Mouse (Mus musculus) brain, embryonic 14.5 days (tissue): ENCODE measurements around the gene Spock1. TPM values are rescaled to one million over a fixed set of nuclear protein-coding genes. Genes with fewer than 3 reads are reported as not detected.
A peak's percentile ranks its signal among the peaks of the same experiment; 100 is the strongest.

Source experiments
- DNase-seq: peaks from one replicate; pipeline ENCODE4 v3.0.0-alpha.2; 2011; ENCODE audit warnings: low read depth
- CTCF ChIP-seq: fragments of 200-500 bp; IDR thresholded peaks from 2 replicates; pipeline ENCODE4 v1.5.1; 2012; ENCODE audit warnings: inconsistent platforms, mild to moderate bottlenecking, moderate library complexity, borderline replicate concordance; ENCODE audit not compliant: insufficient read depth, insufficient read length; ENCODE audit errors: extremely low read depth
- POLR2A ChIP-seq: fragments of 200-500 bp; IDR thresholded peaks from 2 replicates; pipeline ENCODE4 v1.6.1; 2012; ENCODE audit warnings: mild to moderate bottlenecking, inconsistent platforms, borderline replicate concordance; ENCODE audit not compliant: poor library complexity, insufficient read depth, insufficient read length, severe bottlenecking; ENCODE audit errors: extremely low read depth
- polyA plus RNA-seq: library from polyadenylated mRNA; depleted of rRNA; stranded (reverse); fragments of >200 nt; gene quantifications from 2 replicates; pipeline ENCODE4 v1.2.3, GENCODE M21; 2012

The Spock1 gene
- polyA plus RNA-seq, 1 experiment, result 80.3 TPM

DNA sequence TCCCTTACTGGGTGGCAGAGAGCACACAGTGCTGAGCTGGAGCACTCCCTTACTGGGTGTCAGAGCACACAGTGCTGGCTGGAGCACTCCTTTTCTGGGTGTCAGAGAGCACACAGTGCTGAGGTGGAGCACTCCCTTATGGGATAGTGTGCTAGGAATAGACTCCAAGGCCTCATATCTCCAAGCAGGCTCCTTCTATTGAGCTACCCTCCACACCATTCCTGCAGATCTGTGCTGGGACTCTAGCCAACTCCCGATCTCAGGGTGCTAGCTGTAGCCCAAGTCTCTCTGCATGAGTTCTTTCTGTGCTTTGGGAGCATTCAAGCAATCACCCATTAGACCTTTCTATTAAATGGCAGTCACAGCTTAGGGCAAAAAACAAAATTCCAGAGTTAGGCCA, 54.5 kb downstream of the Spock1 start:
- no peak for DNase-seq
- TF ChIP-seq POLR2A (no peak), CTCF (no peak)

- no peak for DNase-seq
- no peak for TF ChIP-seq CTCF
- TF ChIP-seq POLR2A, result no peak
Observed at GRCm38 (mm10) chr13:57853156-57853555, 55.0 kb downstream of the Spock1 start.

DNA sequence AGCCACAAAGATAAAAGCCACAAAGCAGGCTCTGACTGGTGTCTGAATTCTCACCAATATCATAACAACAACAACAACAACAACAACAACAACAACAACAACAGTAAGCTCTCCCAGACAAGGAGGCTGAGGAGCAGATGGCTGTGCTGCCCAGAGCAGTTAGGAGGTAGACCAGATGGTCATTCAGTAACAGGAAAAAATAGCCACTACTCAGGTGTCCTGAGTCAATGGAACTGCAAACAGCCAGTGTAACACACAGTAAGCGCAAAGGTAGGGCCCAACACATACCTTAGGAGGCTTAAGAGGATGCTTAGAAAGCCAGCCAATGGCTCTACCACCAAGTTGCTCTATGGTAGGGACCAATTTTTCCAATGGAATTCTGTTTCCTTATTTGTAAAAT, 59.2 kb downstream of the Spock1 start:
- DNase-seq, result no peak
- TF ChIP-seq POLR2A (no peak), CTCF (no peak)

DNA sequence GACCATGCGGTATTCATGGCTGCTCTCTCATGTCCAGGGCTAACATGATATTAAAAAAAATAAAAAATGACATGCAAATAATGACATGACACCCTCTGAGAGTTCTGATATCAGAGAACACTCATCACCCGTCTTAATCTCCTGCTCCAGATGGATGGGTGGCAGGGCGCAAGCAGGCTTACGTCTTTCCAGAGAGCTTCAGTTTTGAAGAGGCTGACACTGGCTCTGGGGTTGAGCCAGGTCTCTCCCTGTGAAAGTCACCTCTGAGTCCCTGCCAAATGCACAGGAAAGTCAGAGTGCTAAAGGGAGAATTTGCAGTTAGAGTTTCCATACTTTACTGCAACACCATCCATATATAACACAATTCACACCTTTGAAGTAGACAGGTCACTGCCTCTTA, 61.0 kb downstream of the Spock1 start:
- TF ChIP-seq CTCF (no peak), POLR2A (no peak)
- DNase-seq, result no peak

GRCm38 (mm10) chr13:57846468-57846867, 61.7 kb downstream of the Spock1 start:
- TF ChIP-seq POLR2A (no peak), CTCF (no peak)
- DNase-seq, result no peak

GRCm38 (mm10) chr13:57841141-57841848, 66.8 kb downstream of the Spock1 start:
- TF ChIP-seq POLR2A, result no peak
- TF ChIP-seq CTCF, result no peak

GRCm38 (mm10) chr13:57837691-57838437, 70.3 kb downstream of the Spock1 start:
- TF ChIP-seq POLR2A (no peak), CTCF (no peak)
- no peak for DNase-seq

More at GRCm38 (mm10) chr13:57841141-57841848, 66.8 kb downstream of the Spock1 start:
- DNase-seq, result no peak

- TF ChIP-seq CTCF (no peak), POLR2A (no peak)
- DNase-seq, result peak; percentile 29
Observed at GRCm38 (mm10) chr13:57831374-57832163, 76.6 kb downstream of the Spock1 start.

DNA sequence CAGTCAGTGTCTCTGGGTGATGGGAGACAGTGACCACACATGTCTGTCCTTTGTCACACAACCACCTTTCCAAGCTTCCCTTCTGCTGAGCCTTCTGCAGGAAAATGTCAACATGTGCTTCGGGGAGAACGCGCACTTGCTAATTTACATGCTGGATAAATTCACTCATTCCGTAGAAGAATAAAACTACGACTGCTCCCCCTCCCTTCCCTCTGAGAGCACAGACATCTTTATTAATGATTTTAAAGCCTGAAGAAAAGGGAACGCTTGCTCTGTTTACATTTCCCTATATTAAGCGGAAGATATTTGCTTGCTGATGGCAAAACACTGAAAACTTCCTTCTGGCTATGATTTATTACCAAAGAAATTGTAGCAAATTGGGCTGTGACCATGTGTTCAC, 77.2 kb downstream of the Spock1 start:
- TF ChIP-seq POLR2A (no peak), CTCF (no peak)
- DNase-seq, result peak; percentile 58

DNA sequence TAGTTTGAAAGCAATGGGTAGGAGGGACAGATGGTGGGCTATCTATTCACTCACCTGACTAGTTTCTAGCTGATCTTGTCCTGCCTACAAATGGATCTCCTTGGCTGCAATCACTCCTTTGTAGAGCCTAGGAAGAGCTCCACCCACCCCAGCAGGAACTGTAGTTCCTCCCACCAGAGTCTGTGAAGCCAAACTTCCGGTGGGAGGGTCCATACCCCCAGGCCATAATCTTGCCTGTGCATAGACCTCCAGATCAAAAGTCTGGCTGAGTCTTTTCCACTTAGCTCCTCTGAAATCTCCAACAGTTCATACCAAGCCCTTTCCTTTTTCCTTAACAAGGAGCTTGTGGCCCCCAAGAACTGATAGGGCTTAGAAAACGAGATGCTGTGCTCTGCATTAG, 78.0 kb downstream of the Spock1 start:
- DNase-seq, result no peak
- TF ChIP-seq CTCF (no peak), POLR2A (no peak)

DNA sequence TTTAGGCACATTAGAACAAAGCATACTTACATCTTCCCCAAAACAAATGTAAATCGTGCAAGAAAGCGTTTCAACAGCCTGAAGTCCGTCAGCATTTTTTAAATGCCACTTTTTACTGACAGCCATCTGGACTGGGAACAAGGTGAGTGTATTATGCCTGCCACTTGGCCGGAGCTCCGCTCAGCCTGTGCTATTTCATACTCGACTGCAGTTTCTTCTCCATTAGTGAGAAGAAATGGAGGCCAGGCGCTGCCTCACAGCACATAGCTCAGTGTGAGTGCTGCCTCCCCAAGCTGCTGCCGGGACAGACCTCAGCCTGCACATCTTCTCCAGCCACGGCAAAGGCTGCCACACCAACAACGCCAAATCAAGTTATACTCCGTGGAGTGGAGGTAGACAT, 91.9 kb downstream of the Spock1 start:
- no peak for TF ChIP-seq CTCF
- no peak for TF ChIP-seq POLR2A
- peak; percentile 18 for DNase-seq

- DNase-seq, result no peak
- TF ChIP-seq POLR2A, result no peak
- TF ChIP-seq CTCF, result no peak
Observed at GRCm38 (mm10) chr13:57812643-57813042, 95.5 kb downstream of the Spock1 start.

DNA sequence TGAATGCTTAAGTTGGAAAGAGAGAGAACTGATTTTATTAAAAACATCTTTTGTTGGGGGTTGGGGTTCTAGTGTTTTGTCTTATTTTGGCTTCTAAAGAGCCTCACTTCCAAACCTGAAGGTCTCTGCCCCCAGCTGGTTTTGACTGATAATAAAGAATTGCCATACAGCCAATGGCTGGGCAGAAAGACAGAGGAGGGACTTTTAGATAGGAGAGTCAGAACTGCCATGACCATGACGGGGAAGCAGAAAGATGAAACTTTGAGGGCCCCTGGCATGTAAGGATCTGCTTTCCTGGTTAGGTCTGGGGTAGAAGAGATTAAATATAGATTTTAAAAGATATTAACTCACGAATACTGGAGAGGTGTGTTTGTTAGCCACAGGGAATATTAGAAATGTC, 96.9 kb downstream of the Spock1 start:
- TF ChIP-seq CTCF, result no peak
- no peak for TF ChIP-seq POLR2A
- DNase-seq, result no peak
